Mouse (Mus musculus) spleen, adult 12 weeks (tissue): ENCODE data around the gene Casp8ap2.

Experiments
- DNase-seq: peaks from one replicate; pipeline ENCODE4 v3.0.0; 2022; ENCODE audit warnings: low spot score

Casp8ap2 gene

DNA sequence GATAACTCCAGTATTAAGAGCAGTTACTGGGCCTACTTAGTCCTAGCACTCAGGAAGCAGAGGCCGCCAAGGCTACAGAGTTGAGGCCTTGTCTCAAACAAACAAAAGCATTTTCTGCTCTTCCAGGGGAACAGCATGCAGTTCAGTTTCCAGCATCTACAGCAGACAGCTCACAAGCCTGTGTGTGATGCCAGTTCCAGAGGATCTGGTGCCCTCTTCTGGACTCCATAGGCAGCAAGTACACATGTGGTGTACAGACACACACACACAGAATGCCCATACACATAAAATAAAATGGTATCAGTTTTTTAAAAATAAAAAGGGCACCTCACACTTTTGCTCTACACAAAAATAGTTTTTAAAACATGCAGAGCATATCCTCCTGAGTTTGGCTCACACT lies 53.0 kb downstream of the Casp8ap2 start:
- DNase-seq, result no peak

GRCm38 (mm10) chr4:32669825-32670224 lies 54.6 kb downstream of the Casp8ap2 start:
- no peak for DNase-seq

DNA sequence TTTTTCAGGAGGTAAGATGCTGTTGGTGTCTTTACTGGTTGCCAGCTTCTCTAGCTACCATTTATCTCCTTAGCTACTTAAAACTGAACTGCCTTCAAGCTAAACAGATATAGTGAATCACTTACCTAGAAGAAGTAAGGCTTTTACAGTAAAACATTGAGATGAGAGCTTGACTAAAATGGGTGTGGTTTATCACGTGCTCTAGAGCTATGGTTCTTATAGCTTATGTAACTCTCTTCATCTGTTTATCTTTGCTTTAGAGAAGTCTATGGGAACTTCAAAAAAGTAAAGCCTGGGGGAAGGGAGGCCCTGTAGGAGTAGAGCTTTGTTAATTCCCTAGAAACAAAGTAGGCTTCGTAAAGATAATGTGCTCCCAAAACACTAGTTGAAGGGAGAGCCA lies 58.8 kb downstream of the Casp8ap2 start:
- DNase-seq, result no peak

DNA sequence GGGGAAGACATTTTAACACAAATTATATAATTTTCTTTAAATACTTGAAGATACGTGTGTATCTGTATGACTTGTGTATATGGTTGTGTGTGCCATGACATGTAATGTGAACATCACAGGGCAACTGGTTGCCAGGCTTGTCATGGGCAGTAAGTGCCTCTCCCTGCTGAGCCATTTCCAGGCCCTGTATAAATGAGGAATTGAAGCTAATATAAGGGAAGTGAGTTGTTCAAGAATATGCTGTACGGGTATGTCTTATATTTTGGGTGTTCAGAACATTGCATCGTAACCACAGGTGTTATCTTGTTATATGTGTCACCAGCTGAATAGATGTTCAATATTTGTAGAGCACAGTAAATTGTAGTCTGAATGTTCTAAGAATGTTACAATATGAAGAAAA lies 62.2 kb downstream of the Casp8ap2 start:
- no peak for DNase-seq

- no peak for DNase-seq
Observed at GRCm38 (mm10) chr4:32680843-32681242, 65.6 kb downstream of the Casp8ap2 start.

- DNase-seq, result no peak
Observed at GRCm38 (mm10) chr4:32682471-32682870, 67.2 kb downstream of the Casp8ap2 start.

GRCm38 (mm10) chr4:32683061-32683582 lies 67.9 kb downstream of the Casp8ap2 start:
- no peak for DNase-seq
